Mouse (Mus musculus) liver, adult 2 months (tissue): Measurements from ENCODE around the gene Traf3ip1.

Experiments used
- CTCF ChIP-seq: fragments of 200-500 bp; IDR thresholded peaks from 2 replicates; pipeline ENCODE4 v1.5.1; 2011; ENCODE audit warnings: low read depth, low read length, control low read depth
- POLR2A ChIP-seq: fragments of 200-500 bp; IDR thresholded peaks from 2 replicates; pipeline ENCODE4 v1.6.1; 2011; ENCODE audit warnings: low read length, control low read depth; ENCODE audit not compliant: insufficient read depth; ENCODE audit errors: extremely low read depth

- TF ChIP-seq POLR2A, result no peak
- no peak for TF ChIP-seq CTCF
Measured at GRCm38 (mm10) chr1:91539246-91539645, 44.8 kb downstream of the Traf3ip1 start.
